Mouse (Mus musculus) CH12.LX (cell line): Measurements from ENCODE around the gene Cldnd2. TPM values are rescaled to one million over a fixed set of nuclear protein-coding genes. Genes with fewer than 3 reads are reported as not detected.

Source experiments
- DNase-seq: peaks from one replicate; pipeline ENCODE4 v3.0.0-alpha.2; 2013; ENCODE audit errors: extremely low read depth
- H3K27ac ChIP-seq: 2 replicates; pipeline ENCODE4 v1.5.1; 2012; ENCODE audit warnings: low read depth, mild to moderate bottlenecking, control low read depth, moderate library complexity; ENCODE audit not compliant: insufficient read depth
- H3K27me3 ChIP-seq: replicated peaks from 2 replicates; pipeline ENCODE3; 2012; ENCODE audit warnings: inconsistent platforms
- H3K36me3 ChIP-seq, 2 experiments: replicated peaks in 1 of 2; 2 replicates each; pipeline versions ENCODE3 to v1.6.1; 2012; ENCODE audit warnings: inconsistent platforms in 1 of 2, low read length in 1 of 2, mild to moderate bottlenecking in 1 of 2, mixed read lengths in 1 of 2, moderate library complexity in 1 of 2; ENCODE audit not compliant: control insufficient read depth in 1 of 2, insufficient read depth in 1 of 2
- H3K4me1 ChIP-seq, 2 experiments: 2 replicates each; pipeline ENCODE4 v1.6.1; 2012; ENCODE audit warnings: inconsistent platforms in 1 of 2, moderate library complexity in 1 of 2; ENCODE audit not compliant: insufficient read depth in 2 of 2, control insufficient read depth in 1 of 2
- H3K4me2 ChIP-seq: 2 replicates; pipeline ENCODE4 v1.6.1; 2012; ENCODE audit warnings: low read depth, mild to moderate bottlenecking, control low read depth; ENCODE audit not compliant: poor library complexity, insufficient read depth, severe bottlenecking
- H3K4me3 ChIP-seq, 3 experiments: fragments of 150-350 bp in 1 of 3; sonication (generic) in 1 of 3; replicated peaks in 1 of 3; 2 replicates each; pipeline versions ENCODE3 to v1.5.1; 2011 to 2012; ENCODE audit warnings: low read depth in 2 of 3, low read length in 2 of 3, mild to moderate bottlenecking in 2 of 3, moderate library complexity in 2 of 3, control low read depth in 1 of 3, improper control_type of control experiment in 1 of 3, inconsistent platforms in 1 of 3, mixed read lengths in 1 of 3; ENCODE audit not compliant: poor library complexity in 1 of 3
- H3K79me2 ChIP-seq: replicated peaks from 2 replicates; pipeline ENCODE4 v1.6.1; 2012; ENCODE audit warnings: mild to moderate bottlenecking, moderate library complexity; ENCODE audit not compliant: control insufficient read depth, poor library complexity, insufficient read depth, severe bottlenecking; ENCODE audit errors: extremely low read depth
- H3K9ac ChIP-seq: 2 replicates; pipeline ENCODE4 v1.6.1; 2012; ENCODE audit warnings: low read depth, mild to moderate bottlenecking, control low read depth, moderate library complexity; ENCODE audit not compliant: insufficient read depth
- H3K9me3 ChIP-seq: replicated peaks from 2 replicates; pipeline ENCODE3; 2012; ENCODE audit warnings: low read length, inconsistent platforms, mixed read lengths
- BHLHE40 ChIP-seq: IDR thresholded peaks from 2 replicates; pipeline ENCODE4 v1.6.1; 2011; ENCODE audit warnings: mild to moderate bottlenecking, low read depth, low read length, improper control_type of control experiment
- CHD2 ChIP-seq: IDR thresholded peaks from 2 replicates; pipeline ENCODE4 v1.6.1; 2011; ENCODE audit warnings: low read length, improper control_type of control experiment
- E2F4 ChIP-seq: IDR thresholded peaks from 2 replicates; pipeline ENCODE4 v1.6.1; 2011; ENCODE audit warnings: low read depth, low read length, improper control_type of control experiment; ENCODE audit not compliant: insufficient replicate concordance
- ELF1 ChIP-seq: IDR thresholded peaks from 2 replicates; pipeline ENCODE4 v1.6.1; 2014; ENCODE audit warnings: low read depth, mild to moderate bottlenecking, inconsistent platforms, low read length, improper control_type of control experiment
- EP300 ChIP-seq: IDR thresholded peaks from 2 replicates; pipeline ENCODE4 v1.6.1; 2011; ENCODE audit warnings: low read length, improper control_type of control experiment
- GABPA ChIP-seq: IDR thresholded peaks from 2 replicates; pipeline ENCODE4 v1.6.1; 2012; ENCODE audit warnings: low read depth, low read length, improper control_type of control experiment, inconsistent platforms; ENCODE audit not compliant: insufficient replicate concordance
- HCFC1 ChIP-seq: IDR thresholded peaks from 2 replicates; pipeline ENCODE4 v1.6.1; 2012; ENCODE audit warnings: low read depth, mild to moderate bottlenecking, inconsistent platforms, low read length, improper control_type of control experiment
- IRF4 ChIP-seq: IDR thresholded peaks from 2 replicates; pipeline ENCODE4 v1.6.1; 2014; ENCODE audit warnings: low read depth, mild to moderate bottlenecking, inconsistent platforms, low read length, improper control_type of control experiment
- JUN ChIP-seq: IDR thresholded peaks from 2 replicates; pipeline ENCODE4 v1.6.1; 2011; ENCODE audit warnings: low read depth, mild to moderate bottlenecking, low read length, improper control_type of control experiment, moderate library complexity; ENCODE audit not compliant: insufficient read depth
- KAT2A ChIP-seq: IDR thresholded peaks from 2 replicates; pipeline ENCODE4 v1.6.1; 2012; ENCODE audit warnings: low read length, improper control_type of control experiment, inconsistent platforms; ENCODE audit not compliant: insufficient replicate concordance
- MAZ ChIP-seq: IDR thresholded peaks from 2 replicates; pipeline ENCODE4 v1.6.1; 2012; ENCODE audit warnings: low read depth, mild to moderate bottlenecking, inconsistent platforms, low read length, improper control_type of control experiment, moderate library complexity
- MEF2A ChIP-seq: IDR thresholded peaks from 2 replicates; pipeline ENCODE4 v1.6.1; 2014; ENCODE audit warnings: low read depth, mild to moderate bottlenecking, inconsistent platforms, low read length, improper control_type of control experiment, borderline replicate concordance
- MXI1 ChIP-seq: IDR thresholded peaks from 2 replicates; pipeline ENCODE4 v1.6.1; 2011; ENCODE audit warnings: mild to moderate bottlenecking, low read depth, low read length, improper control_type of control experiment
- MYC ChIP-seq: IDR thresholded peaks from 2 replicates; pipeline ENCODE4 v1.6.1; 2011; ENCODE audit warnings: low read depth, mild to moderate bottlenecking, improper control_type of control experiment, low read length
- NRF1 ChIP-seq: IDR thresholded peaks from 2 replicates; pipeline ENCODE4 v1.6.1; 2014; ENCODE audit warnings: low read depth, mild to moderate bottlenecking, inconsistent platforms, low read length, improper control_type of control experiment, moderate library complexity
- PAX5 ChIP-seq: IDR thresholded peaks from 2 replicates; pipeline ENCODE4 v1.6.1; 2012; ENCODE audit warnings: low read length, inconsistent platforms, mixed read lengths
- POLR2A ChIP-seq: IDR thresholded peaks from 2 replicates; pipeline ENCODE4 v1.6.1; 2011; ENCODE audit warnings: low read depth, mild to moderate bottlenecking, improper control_type of control experiment, low read length
- RAD21 ChIP-seq: IDR thresholded peaks from 2 replicates; pipeline ENCODE4 v1.6.1; 2011; ENCODE audit warnings: low read depth, mild to moderate bottlenecking, low read length, improper control_type of control experiment, moderate library complexity
- SIN3A ChIP-seq: IDR thresholded peaks from 2 replicates; pipeline ENCODE4 v1.6.1; 2012; ENCODE audit warnings: low read length, improper control_type of control experiment, inconsistent platforms
- TBP ChIP-seq: conservative IDR thresholded peaks from 2 replicates; pipeline ENCODE4 v1.6.1; 2011; ENCODE audit warnings: low read depth, low read length, improper control_type of control experiment
- USF1 ChIP-seq: IDR thresholded peaks from 2 replicates; pipeline ENCODE4 v1.6.1; 2014; ENCODE audit warnings: low read depth, mild to moderate bottlenecking, inconsistent platforms, low read length, improper control_type of control experiment
- ZC3H11A ChIP-seq: IDR thresholded peaks from 2 replicates; pipeline ENCODE4 v1.6.1; 2012; ENCODE audit warnings: low read depth, mild to moderate bottlenecking, inconsistent platforms, low read length, improper control_type of control experiment
- ZMIZ1 ChIP-seq: IDR thresholded peaks from 2 replicates; pipeline ENCODE4 v1.6.1; 2012; ENCODE audit warnings: low read depth, mild to moderate bottlenecking, inconsistent platforms, low read length, improper control_type of control experiment
- ZNF384 ChIP-seq: IDR thresholded peaks from 2 replicates; pipeline ENCODE4 v1.6.1; 2012; ENCODE audit warnings: low read depth, low read length, improper control_type of control experiment, inconsistent platforms
- dilution Hi-C: fragments of 300-500 bp; cut with MboI; formaldehyde crosslinking; loops from 2 replicates; pipeline ENCODE4 v1.14.3; 2020; ENCODE audit warnings: low sequenced_read_pairs; ENCODE audit not compliant: extremely low pct_unique_long_range_greater_than_20kb, extremely low pct_ligation_motif_present
- in situ Hi-C: fragments of 300-500 bp; cut with MboI; formaldehyde crosslinking; loops from 3 replicates; pipeline ENCODE4 v1.14.3; 2019; ENCODE audit warnings: low sequenced_read_pairs, low pct_ligation_motif_present, low pct_unique_long_range_greater_than_20kb, mixed read lengths
- polyA plus RNA-seq: library from polyadenylated mRNA; unstranded; fragments of >175 nt; gene quantifications from 2 replicates; pipeline ENCODE4 v1.2.1, GENCODE M21; 2012; ENCODE audit warnings: low read depth; ENCODE audit not compliant: insufficient read length
- total RNA-seq, 2 experiments: library from RNA; depleted of rRNA; stranded (reverse); fragments of 300-350 nt in 1 of 2; fragments of >200 nt in 1 of 2; gene quantifications; 2 replicates each; pipeline ENCODE4 v1.2.3; 2012 to 2014

Gene Cldnd2
- total and polyA plus RNA-seq, 3 experiments: not detected

DNA sequence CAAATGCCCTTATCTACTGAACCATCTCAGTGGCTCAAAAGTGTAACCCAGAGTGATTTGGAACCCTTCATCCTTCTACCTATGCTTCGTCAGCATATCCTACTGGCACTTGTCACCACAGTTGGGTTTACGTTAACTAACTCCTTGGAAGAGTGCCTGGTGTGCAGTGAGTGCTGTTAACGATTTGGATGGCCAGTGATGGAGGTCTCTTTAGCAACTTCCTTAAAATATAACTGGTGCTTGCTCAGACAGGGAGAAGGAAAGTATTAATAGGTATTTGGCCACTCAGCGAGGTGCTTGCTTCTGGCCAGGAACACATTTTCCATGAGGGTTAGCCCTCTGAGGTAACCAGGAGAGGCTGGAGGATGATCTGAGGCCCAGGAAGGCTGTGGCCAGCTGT is 7.2 kb downstream of the Cldnd2 start:
- TF ChIP-seq KAT2A (no peak), MYC (no peak), HCFC1 (no peak), MXI1 (no peak), MAZ (no peak), TBP (no peak), USF1 (no peak), BHLHE40 (no peak), ZC3H11A (no peak), GABPA (no peak), NRF1 (no peak)
- no peak overlapping the region for H3K27ac ChIP-seq
- H3K79me2 ChIP-seq: no peaks in the 10 kb centered on the region; the same call in 1 of the 2 replicates
- dilution Hi-C loops: no loop called here
- no peaks in the 10 kb centered on the region for H3K9me3 ChIP-seq
- no peak for DNase-seq
- no peaks in the 10 kb centered on the region for H3K27me3 ChIP-seq
- peaks cover 22 to 65% of the 10 kb centered on the region in 2 experiments for H3K4me1 ChIP-seq
- no peak overlapping the region for H3K4me2 ChIP-seq
- peaks cover 6 to 39% of the 10 kb centered on the region in 2 experiments for H3K36me3 ChIP-seq
- no peak overlapping the region for H3K9ac ChIP-seq
- in situ Hi-C loops: no loop called here
- H3K4me3 ChIP-seq: no peak overlapping the region

- DNase-seq: no peak
- H3K27ac ChIP-seq: no peak overlapping the region
- no peak for TF ChIP-seq ELF1
- TF ChIP-seq MAZ: no peak
- TF ChIP-seq E2F4: no peak
- no peak for TF ChIP-seq POLR2A
- TF ChIP-seq ZMIZ1: no peak
- no peak for TF ChIP-seq NRF1
- no peak for TF ChIP-seq KAT2A
- no peak for TF ChIP-seq SIN3A
- no peak for TF ChIP-seq EP300
- TF ChIP-seq CHD2: no peak
- TF ChIP-seq MEF2A: no peak
- TF ChIP-seq ZNF384: no peak
- no peak for TF ChIP-seq JUN
- TF ChIP-seq MYC: no peak
- TF ChIP-seq IRF4: no peak
- TF ChIP-seq RAD21: no peak
- TF ChIP-seq PAX5: no peak
- TF ChIP-seq MXI1: no peak
- TF ChIP-seq, all 38 proteins: peak for 0
- Histone ChIP-seq H3K79me2 (no peaks in the 10 kb centered on the region; the same call in 1 of the 2 replicates), H3K9ac (no peak overlapping the region), H3K4me1 (peaks cover 20 to 61% of the 10 kb centered on the region in 2 experiments), H3K4me2 (no peak overlapping the region), H3K4me3 (no peak overlapping the region), H3K9me3 (no peaks in the 10 kb centered on the region), H3K36me3 (peaks cover 11 to 44% of the 10 kb centered on the region in 2 experiments), H3K27me3 (no peaks in the 10 kb centered on the region)
- in situ Hi-C loops: no loop called here
- dilution Hi-C loops: no loop called here
These were observed 7.7 kb downstream of the Cldnd2 start for GRCm38 (mm10) chr7:43448246-43448645.
